ENCODE assay signal across 14 mouse cellular contexts in genomic region chr5:38812916-38813315, GRCm38 (mm10).
DNase-seq lines count a peak whose midpoint lies in the region; ATAC-seq lines count a peak whose summit lies in the region.
"Had no signal": no experiment of that assay in that cellular context is flagged by ENCODE, and none has a peak within 500 bp of the region (broad histone marks: within the 10 kb centered on the region; RNA-seq: fewer than 3 reads in every experiment).

No protein-coding gene starts in this region.

- H3K9ac ChIP-seq in hindbrain, embryonic 14.5 days = no peak overlapping the region
- no peak overlapping the region for H3K9ac ChIP-seq in hindbrain, embryonic 11.5 days (ENCODE audit: low read depth, low read length)
- H3K9ac ChIP-seq in forebrain, embryonic 15.5 days (replicated peaks) = no peak overlapping the region
- H3K9ac ChIP-seq: lung, embryonic 14.5 days had no signal

- no peaks in the 10 kb centered on the region for H3K36me3 ChIP-seq in hindbrain, embryonic 14.5 days (replicated peaks; ENCODE audit: control insufficient read depth, insufficient read depth)
- H3K36me3 ChIP-seq in hindbrain, embryonic 11.5 days (ENCODE audit: control insufficient read depth, insufficient read depth, low read length) = no peaks in the 10 kb centered on the region
- H3K36me3 ChIP-seq in forebrain, embryonic 15.5 days = no peaks in the 10 kb centered on the region

- H3K4me3 ChIP-seq in hindbrain, embryonic 14.5 days (replicated peaks; ENCODE audit: low read length) = no peak overlapping the region
- no peak overlapping the region for H3K4me3 ChIP-seq in hindbrain, embryonic 11.5 days (ENCODE audit: low read depth, low read length)
- H3K4me3 ChIP-seq in forebrain, embryonic 15.5 days = no peak overlapping the region

- H3K4me2 ChIP-seq in hindbrain, embryonic 14.5 days (replicated peaks) = no peak overlapping the region
- no peak overlapping the region for H3K4me2 ChIP-seq in hindbrain, embryonic 11.5 days (replicated peaks; ENCODE audit: low read depth, low read length)
- H3K4me2 ChIP-seq in forebrain, embryonic 15.5 days (replicated peaks) = peak overlapping the region; percentile 10; the same call in 1 of the 2 replicates
- H3K4me2 ChIP-seq: lung, embryonic 14.5 days had no signal

- no peaks in the 10 kb centered on the region for H3K9me3 ChIP-seq in hindbrain, embryonic 14.5 days (ENCODE audit: control insufficient read depth, low read length)
- H3K9me3 ChIP-seq in hindbrain, embryonic 11.5 days (ENCODE audit: control insufficient read depth, low read length) = no peaks in the 10 kb centered on the region
- no peaks in the 10 kb centered on the region for H3K9me3 ChIP-seq in forebrain, embryonic 15.5 days

- ATAC-seq in hindbrain, embryonic 14.5 days (ENCODE audit: low FRiP score) = peak; percentile 52; the same call in 1 of the 2 replicates
- ATAC-seq in hindbrain, embryonic 11.5 days (ENCODE audit: low FRiP score) = no peak
- no peak for ATAC-seq in forebrain, embryonic 15.5 days (replicated peaks)
- ATAC-seq: intestine, postnatal 0 days had no signal

- DNase-seq in hindbrain, embryonic 14.5 days (ENCODE audit: low spot score) = no peak
- no peak for DNase-seq in hindbrain, embryonic 11.5 days (ENCODE audit: low spot score)
- DNase-seq in right cerebral cortex, postnatal 10 days (ENCODE audit: low spot score in 2 of 2) = peak; percentile 49 to 53
- DNase-seq in right cerebral cortex, adult 18-20 months = no peak
- no peak for DNase-seq in left cerebral cortex, postnatal 4 days
- no peak for DNase-seq in adrenal gland, adult 8-10 months
- DNase-seq in gastrocnemius, postnatal 14 days = no peak
- DNase-seq: adrenal gland, postnatal 25 days; cerebellum, adult 11-12 months; heart, adult 18-20 months; heart, postnatal 10 days; lung, embryonic 14.5 days had no signal

- intact Hi-C loops in left cerebral cortex, postnatal 4 days (cut with DNase I) = no loop called here
- intact Hi-C loops in gastrocnemius, postnatal 14 days (cut with DNase I; ENCODE audit: low total_unique reads) = no loop called here

- 65% methylated on average over 7 of the region's 7 CpGs for WGBS in hindbrain, embryonic 14.5 days
- WGBS in hindbrain, embryonic 11.5 days = 80% methylated on average over 7 of the region's 7 CpGs
- 31% methylated on average over 7 of the region's 7 CpGs for WGBS in forebrain, embryonic 15.5 days

- no peak overlapping the region for H3K27ac ChIP-seq in hindbrain, embryonic 14.5 days
- H3K27ac ChIP-seq in hindbrain, embryonic 11.5 days (ENCODE audit: low read depth, low read length) = no peak overlapping the region
- peak overlapping the region; percentile 75 for H3K27ac ChIP-seq in forebrain, embryonic 15.5 days (replicated peaks)

- H3K27me3 ChIP-seq in hindbrain, embryonic 14.5 days (ENCODE audit: control insufficient read depth, insufficient read depth, low read length) = no peaks in the 10 kb centered on the region
- no peaks in the 10 kb centered on the region for H3K27me3 ChIP-seq in hindbrain, embryonic 11.5 days (ENCODE audit: control insufficient read depth, insufficient read depth, low read length)
- H3K27me3 ChIP-seq in forebrain, embryonic 15.5 days = no peaks in the 10 kb centered on the region

- H3K4me1 ChIP-seq in hindbrain, embryonic 14.5 days (replicated peaks; ENCODE audit: control insufficient read depth, insufficient read depth, low read length) = no peaks in the 10 kb centered on the region
- no peaks in the 10 kb centered on the region for H3K4me1 ChIP-seq in hindbrain, embryonic 11.5 days (replicated peaks; ENCODE audit: control insufficient read depth, insufficient read depth, low read length)
- peaks cover 32% of the 10 kb centered on the region for H3K4me1 ChIP-seq in forebrain, embryonic 15.5 days

Comparison
In these comparisons a context has a peak if more than half of its experiments do, and no peak if none do; other contexts are left out.
1. DNase-seq: peak in right cerebral cortex, postnatal 10 days (2 of 2); none in hindbrain, embryonic 14.5 days (single experiment), hindbrain, embryonic 11.5 days (single experiment), right cerebral cortex, adult 18-20 months (single experiment), left cerebral cortex, postnatal 4 days (single experiment), adrenal gland, adult 8-10 months (single experiment) and gastrocnemius, postnatal 14 days (single experiment).